ENCODE assay signal across 17 mouse cellular contexts in genomic region chrX:129739226-129739625, GRCm38 (mm10). TPM values are rescaled to one million over a fixed set of nuclear protein-coding genes. Genes with fewer than 3 reads are reported as not detected.
DNase-seq lines count a peak whose midpoint lies in the region; ATAC-seq lines count a peak whose summit lies in the region.
"Had no signal": no experiment of that assay in that cellular context is flagged by ENCODE, and none has a peak within 500 bp of the region (broad histone marks: within the 10 kb centered on the region; RNA-seq: fewer than 3 reads in every experiment).

No protein-coding gene starts in this region.

- DNase-seq in frontal cortex, postnatal 36 days (ENCODE audit: low spot score in 2 of 2): no peak
- DNase-seq in cerebellum, postnatal 10 days: no peak
- DNase-seq in heart, postnatal 10 days: no peak
- DNase-seq: adrenal gland, adult 8-10 months; adrenal gland, postnatal 14 days; adrenal gland, postnatal 36 days; cerebellum, adult 11-12 months; cerebellum, adult 2 months; cerebellum, adult 9-10 months; cerebellum, postnatal 14 days; cerebellum, postnatal 36 days had no signal

- 0 out of 2 replicates have a peak, but pooled peaks have one; percentile 29 for ATAC-seq in common myeloid progenitor, adult 5-6 weeks (replicated peaks; ENCODE audit: low read depth, poor library complexity, severe bottlenecking)
- ATAC-seq in megakaryocyte, adult 5-6 weeks (ENCODE audit: poor library complexity, severe bottlenecking): peak; percentile 84
- ATAC-seq: activated CD4-positive, CD25-positive, alpha-beta regulatory T cell, adult 4 months; forebrain, embryonic 14.5 days; forebrain, embryonic 16.5 days; Patski had no signal

- intact Hi-C loops in heart, postnatal 10 days (cut with DNase I): no loop called here

RNA-seq across cellular contexts. Expression of gene Diaph2, which starts 10.3 kb away (rescaled TPM):
- total RNA-seq in common myeloid progenitor, adult 5-6 weeks (2017): 6.3 and 6.9 TPM in 2 replicates
- 71.5 and 75.0 TPM in 2 replicates for total RNA-seq in megakaryocyte, adult 5-6 weeks (2015)
- 33.8 and 36.5 TPM in 2 replicates for total RNA-seq in megakaryocyte, adult 5-6 weeks (2017)
- 10 to 100 TPM; 16.3 to 18.3 TPM for total RNA-seq in heart, postnatal 10 days (2021)
